9 mouse cellular contexts compared by ENCODE assay signal in the genomic region with DNA sequence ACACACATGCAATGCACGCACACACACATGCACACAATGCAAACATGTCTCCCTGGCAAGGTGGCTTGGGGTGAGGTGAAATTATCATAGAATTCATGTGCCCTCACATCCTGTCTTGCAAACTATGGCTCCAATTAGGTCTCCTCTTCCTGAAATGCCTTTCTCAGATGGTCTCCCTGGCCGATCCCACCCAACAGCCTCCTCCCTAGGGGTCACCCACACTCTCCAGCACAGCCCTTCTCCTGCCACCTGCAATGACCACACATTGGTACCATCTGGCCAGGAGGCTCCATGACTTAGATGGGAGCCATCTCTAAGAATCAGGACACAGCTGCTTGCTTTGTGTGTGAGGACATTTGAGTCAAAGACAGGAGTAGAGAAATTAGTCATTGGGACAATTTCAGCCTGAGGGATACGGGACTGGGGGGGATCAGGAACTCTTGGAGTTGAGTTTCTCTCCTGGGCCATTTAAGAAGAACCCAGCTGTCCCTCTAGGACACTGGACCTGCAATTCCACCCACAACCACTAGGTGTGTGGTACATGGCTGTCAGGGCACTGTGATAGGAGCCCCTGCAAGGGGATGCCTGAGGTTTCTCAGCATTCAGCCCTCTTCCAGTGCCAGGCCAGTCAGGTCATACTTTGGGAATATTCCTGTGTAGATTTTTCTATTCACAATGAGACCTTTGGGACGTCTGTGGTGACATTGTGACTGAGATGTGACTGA. TPM values are rescaled to one million over a fixed set of nuclear protein-coding genes. Genes with fewer than 3 reads are reported as not detected.
DNase-seq lines count a peak whose midpoint lies in the region; ATAC-seq and TF ChIP-seq lines count a peak whose summit lies in the region.
"Had no signal": no experiment of that assay in that cellular context is flagged by ENCODE, and none has a peak within 500 bp of the region (broad histone marks: within the 10 kb centered on the region; RNA-seq: fewer than 3 reads in every experiment).

No protein-coding gene starts in this region.

- no peaks in the 10 kb centered on the region for H3K36me3 ChIP-seq in midbrain, postnatal 0 days (ENCODE audit: insufficient read depth, low read length)
- H3K36me3 ChIP-seq in midbrain, embryonic 15.5 days (replicated peaks): no peaks in the 10 kb centered on the region
- no peaks in the 10 kb centered on the region for H3K36me3 ChIP-seq in forebrain, embryonic 12.5 days (replicated peaks)

- peak; percentile 33 to 35 for DNase-seq in cerebellum, postnatal 36 days
- DNase-seq in cerebellum, adult 9-11 months: no peak
- DNase-seq in midbrain, postnatal 0 days (ENCODE audit: low spot score): no peak
- peak; percentile 78 for DNase-seq in induced T-regulatory cell, adult 2 months (ENCODE audit: low read depth)
- peak; percentile 41 for DNase-seq in thymus, postnatal 25 days
- DNase-seq in gastrocnemius, adult 8-10 months (ENCODE audit: low spot score in 2 of 2): no peak

- H3K4me2 ChIP-seq in midbrain, postnatal 0 days (ENCODE audit: low read depth, low read length, poor library complexity, severe bottlenecking): no peak overlapping the region
- H3K4me2 ChIP-seq in midbrain, embryonic 15.5 days: no peak overlapping the region
- H3K4me2 ChIP-seq in forebrain, embryonic 12.5 days: no peak overlapping the region

- H3K27ac ChIP-seq in midbrain, postnatal 0 days (ENCODE audit: low read depth, low read length): no peak overlapping the region
- H3K27ac ChIP-seq in midbrain, embryonic 15.5 days: no peak overlapping the region
- H3K27ac ChIP-seq in forebrain, embryonic 12.5 days: no peak overlapping the region

- H3K9ac ChIP-seq in midbrain, postnatal 0 days (replicated peaks; ENCODE audit: low read length, poor library complexity, severe bottlenecking): no peak overlapping the region
- H3K9ac ChIP-seq in midbrain, embryonic 15.5 days: no peak overlapping the region
- no peak overlapping the region for H3K9ac ChIP-seq in forebrain, embryonic 12.5 days

- no peak overlapping the region for H3K4me3 ChIP-seq in midbrain, postnatal 0 days (ENCODE audit: low read depth, low read length)
- no peak overlapping the region for H3K4me3 ChIP-seq in midbrain, embryonic 15.5 days
- H3K4me3 ChIP-seq in forebrain, embryonic 12.5 days (replicated peaks): no peak overlapping the region
- H3K4me3 ChIP-seq: megakaryocyte, embryonic 14.5 days had no signal

- no peaks in the 10 kb centered on the region for H3K4me1 ChIP-seq in midbrain, postnatal 0 days (ENCODE audit: insufficient read depth, low read length)
- no peaks in the 10 kb centered on the region; the same call in 1 of the 2 replicates for H3K4me1 ChIP-seq in midbrain, embryonic 15.5 days
- H3K4me1 ChIP-seq in forebrain, embryonic 12.5 days: no peaks in the 10 kb centered on the region

- WGBS in midbrain, postnatal 0 days: 61% methylated on average over 4 of the region's 4 CpGs
- 72% methylated on average over 4 of the region's 4 CpGs for WGBS in midbrain, embryonic 15.5 days
- WGBS in forebrain, embryonic 12.5 days: 71% methylated on average over 4 of the region's 4 CpGs

- peaks cover 2% of the 10 kb centered on the region; the same call in 1 of the 2 replicates for H3K27me3 ChIP-seq in midbrain, postnatal 0 days (ENCODE audit: insufficient read depth, low read length)
- H3K27me3 ChIP-seq in midbrain, embryonic 15.5 days (replicated peaks): 0 out of 2 replicates have a peak, but pooled peaks cover 11% of the 10 kb centered on the region
- peaks cover 39% of the 10 kb centered on the region for H3K27me3 ChIP-seq in forebrain, embryonic 12.5 days

- H3K9me3 ChIP-seq in midbrain, postnatal 0 days (ENCODE audit: low read length): no peaks in the 10 kb centered on the region
- H3K9me3 ChIP-seq in midbrain, embryonic 15.5 days: no peaks in the 10 kb centered on the region
- H3K9me3 ChIP-seq in forebrain, embryonic 12.5 days: no peaks in the 10 kb centered on the region
- H3K9me3 ChIP-seq: megakaryocyte, embryonic 14.5 days had no signal

- no peak for ATAC-seq in midbrain, postnatal 0 days (ENCODE audit: low FRiP score)
- ATAC-seq in midbrain, embryonic 15.5 days (replicated peaks): no peak
- ATAC-seq in forebrain, embryonic 12.5 days (ENCODE audit: low FRiP score): no peak

- peak; percentile 49 for TF ChIP-seq CTCF in midbrain, postnatal 0 days (IDR thresholded peaks at IDR 0.05)

RNA-seq across cellular contexts. Expression of gene Meox1, which starts 17.8 kb away (rescaled TPM):
- total RNA-seq in midbrain, postnatal 0 days (2014; rRNA removed): 0.66 and 1.0 TPM in 2 replicates
- polyA plus RNA-seq in midbrain, postnatal 0 days (2015; fragmentation: Nextera tagmentation; extraction: Ambion mirVana): 0.83 and 1.2 TPM in 2 replicates
- polyA plus RNA-seq in midbrain, embryonic 15.5 days (2015; fragmentation: Nextera tagmentation; extraction: Ambion mirVana): 0.57 and 0.75 TPM in 2 replicates
- 1 to 10 TPM; 1.1 to 2.4 (median 1.8) TPM for total RNA-seq in gastrocnemius, adult 8-10 months (2022)
- 0.17 and 0.60 TPM in 2 replicates for polyA plus RNA-seq in forebrain, embryonic 12.5 days (2016; fragmentation: Nextera tagmentation; extraction: Ambion mirVana)

RNA-seq across cellular contexts. Expression of gene Sost, which starts 54.8 kb away (rescaled TPM):
- 0.11 TPM in 1 of 2 replicates, not detected in the other for total RNA-seq in midbrain, postnatal 0 days (2014; rRNA removed)
- 0.12 TPM in 1 of 2 replicates, not detected in the other for polyA plus RNA-seq in midbrain, postnatal 0 days (2015; fragmentation: Nextera tagmentation; extraction: Ambion mirVana)
- polyA plus RNA-seq in midbrain, embryonic 15.5 days (2015; fragmentation: Nextera tagmentation; extraction: Ambion mirVana): not detected in 2 replicates
- not detected for total RNA-seq in gastrocnemius, adult 8-10 months (2022)
- 0.09 and 0.15 TPM in 2 replicates for polyA plus RNA-seq in forebrain, embryonic 12.5 days (2016; fragmentation: Nextera tagmentation; extraction: Ambion mirVana)

Comparison
In these comparisons a context has a peak if more than half of its experiments do, and no peak if none do; other contexts are left out.
1. DNase-seq: peak in cerebellum, postnatal 36 days (2 of 2), induced T-regulatory cell, adult 2 months (single experiment) and thymus, postnatal 25 days (single experiment); none in cerebellum, adult 9-11 months (single experiment), midbrain, postnatal 0 days (single experiment) and gastrocnemius, adult 8-10 months (0 of 2).